Mouse (Mus musculus) limb, embryonic 12.5 days (tissue): ENCODE results near the gene Mta3. TPM values are rescaled to one million over a fixed set of nuclear protein-coding genes. Genes with fewer than 3 reads are reported as not detected.

Source experiments
- ATAC-seq: fragments of 200-750 bp; cut with Nextera tagmentation; 2 replicates; pipeline ENCODE4 v1.8.0; 2017; ENCODE audit warnings: low read depth, moderate TSS enrichment; ENCODE audit not compliant: insufficient number of reproducible peaks, insufficient read depth, low FRiP score, low TSS enrichment
- H3K27ac ChIP-seq: fragments of 300-500 bp; sonication (generic); 2 replicates; pipeline ENCODE4 v1.5.1; 2016; ENCODE audit warnings: mild to moderate bottlenecking, moderate library complexity
- H3K27me3 ChIP-seq: fragments of 300-500 bp; sonication (generic); 2 replicates; pipeline ENCODE4 v1.6.1; 2016; ENCODE audit warnings: mild to moderate bottlenecking, moderate library complexity
- H3K36me3 ChIP-seq: fragments of 300-500 bp; sonication (generic); 2 replicates; pipeline ENCODE4 v1.6.1; 2016; ENCODE audit warnings: mild to moderate bottlenecking, moderate library complexity
- H3K4me1 ChIP-seq: fragments of 300-500 bp; sonication (generic); replicated peaks from 2 replicates; pipeline ENCODE4 v1.6.1; 2016
- H3K4me2 ChIP-seq: fragments of 300-500 bp; sonication (generic); 2 replicates; pipeline ENCODE4 v1.6.1; 2016; ENCODE audit warnings: mild to moderate bottlenecking, moderate library complexity
- H3K4me3 ChIP-seq: fragments of 300-500 bp; sonication (generic); replicated peaks from 2 replicates; pipeline ENCODE4 v1.5.1; 2016; ENCODE audit warnings: mild to moderate bottlenecking
- H3K9ac ChIP-seq: fragments of 300-500 bp; sonication (generic); replicated peaks from 2 replicates; pipeline ENCODE4 v1.6.1; 2016; ENCODE audit warnings: mild to moderate bottlenecking, moderate library complexity
- H3K9me3 ChIP-seq: fragments of 300-500 bp; sonication (generic); 2 replicates; pipeline ENCODE4 v1.6.1; 2016; ENCODE audit warnings: mild to moderate bottlenecking, moderate library complexity
- WGBS: fragments of 180-500 bp; shearing (Covaris S2); methylation state at CpG from one replicate; pipeline ENCODE4 v1.1.7; 2016; 5-methylcytosine and 5-hydroxymethylcytosine counted together
- polyA plus RNA-seq: library from polyadenylated mRNA; unstranded; fragments of >200 nt; fragmentation: Nextera tagmentation; extraction: Ambion mirVana; gene quantifications from 2 replicates; pipeline ENCODE4 v1.2.1, GENCODE M21; 2016

The Mta3 gene
- polyA plus RNA-seq, 1 experiment from 2014 or later: 46.2 TPM

DNA sequence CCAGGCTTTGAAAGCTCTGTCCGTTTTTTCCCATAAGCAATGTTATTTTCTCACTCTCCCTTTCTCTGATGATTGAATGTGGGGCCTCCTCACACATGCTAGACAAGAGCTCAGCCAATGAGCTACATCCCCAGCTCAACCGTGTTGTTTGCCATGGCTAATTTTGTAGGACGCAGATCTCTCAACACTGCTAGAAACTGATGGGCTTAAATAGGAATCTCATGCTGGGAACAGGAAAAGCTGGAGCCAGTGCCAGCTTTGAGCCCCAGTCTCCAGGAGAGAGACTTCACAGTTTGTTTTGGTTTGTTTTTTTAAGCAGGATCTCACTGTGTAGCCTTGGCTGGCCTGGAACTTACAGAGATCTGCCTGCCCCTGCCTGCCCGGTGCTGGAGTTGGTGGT is 53.6 kb downstream of the Mta3 start:
- Histone ChIP-seq H3K4me2 (no peak overlapping the region), H3K27ac (no peak overlapping the region), H3K4me1 (no peaks in the 10 kb centered on the region), H3K9ac (no peak overlapping the region), H3K36me3 (peaks cover 75% of the 10 kb centered on the region), H3K4me3 (no peak overlapping the region), H3K9me3 (no peaks in the 10 kb centered on the region), H3K27me3 (no peaks in the 10 kb centered on the region)
- ATAC-seq: no peak
- 52% methylated on average over 4 of the region's 4 CpGs for WGBS

DNA sequence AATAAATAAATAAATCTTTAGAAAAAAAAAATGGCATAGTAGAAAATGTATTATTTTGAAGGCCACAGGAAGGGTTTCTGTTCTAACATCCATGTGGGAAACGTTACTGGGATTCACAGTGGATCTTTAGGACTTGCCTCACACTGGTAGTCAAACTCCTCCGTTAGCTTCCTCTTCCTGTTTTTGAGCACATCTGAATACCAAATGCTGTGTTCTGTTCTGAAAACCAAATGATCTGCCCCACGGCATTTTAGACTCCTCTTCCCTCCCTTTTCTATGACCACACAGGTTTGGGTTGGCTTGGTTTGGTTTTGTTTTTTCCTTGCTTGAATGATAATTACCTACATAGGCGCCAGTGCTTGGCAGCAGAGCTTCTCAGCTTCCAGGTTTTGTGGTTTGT is 58.6 kb downstream of the Mta3 start:
- H3K36me3 ChIP-seq: peaks cover 66% of the 10 kb centered on the region
- WGBS: 88% methylated on average over 4 of the region's 4 CpGs
- no peak overlapping the region for H3K4me2 ChIP-seq
- no peaks in the 10 kb centered on the region for H3K4me1 ChIP-seq
- no peak for ATAC-seq
- no peaks in the 10 kb centered on the region for H3K9me3 ChIP-seq
- H3K4me3 ChIP-seq: no peak overlapping the region
- H3K27me3 ChIP-seq: no peaks in the 10 kb centered on the region
- H3K27ac ChIP-seq: no peak overlapping the region
- H3K9ac ChIP-seq: no peak overlapping the region

DNA sequence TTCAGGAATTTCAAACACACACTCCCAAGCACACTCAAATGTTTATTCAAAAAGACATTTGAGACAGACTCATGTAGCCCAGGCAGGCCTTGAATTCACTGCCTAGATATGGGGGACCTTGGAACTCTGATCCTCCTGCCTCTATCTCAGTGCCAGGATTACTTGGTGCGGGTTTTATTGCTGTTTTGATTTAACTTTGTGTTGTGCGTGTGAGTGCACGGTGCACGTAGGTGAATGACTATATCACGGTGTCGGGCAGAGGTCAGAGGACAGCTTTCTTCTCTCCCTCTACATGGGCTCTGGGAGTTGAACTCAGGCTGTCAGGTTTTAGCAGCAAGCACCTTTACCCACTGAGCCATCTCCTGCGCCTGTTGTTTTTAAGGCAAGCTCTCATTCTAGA is 61.1 kb downstream of the Mta3 start:
- ATAC-seq: no peak
- no peaks in the 10 kb centered on the region for H3K9me3 ChIP-seq
- no peak overlapping the region for H3K4me3 ChIP-seq
- no peak overlapping the region for H3K27ac ChIP-seq
- peaks cover 60% of the 10 kb centered on the region for H3K36me3 ChIP-seq
- no peaks in the 10 kb centered on the region for H3K4me1 ChIP-seq
- no peaks in the 10 kb centered on the region for H3K27me3 ChIP-seq
- WGBS: 93% methylated on average over 7 of the region's 7 CpGs
- H3K9ac ChIP-seq: no peak overlapping the region
- no peak overlapping the region for H3K4me2 ChIP-seq

DNA sequence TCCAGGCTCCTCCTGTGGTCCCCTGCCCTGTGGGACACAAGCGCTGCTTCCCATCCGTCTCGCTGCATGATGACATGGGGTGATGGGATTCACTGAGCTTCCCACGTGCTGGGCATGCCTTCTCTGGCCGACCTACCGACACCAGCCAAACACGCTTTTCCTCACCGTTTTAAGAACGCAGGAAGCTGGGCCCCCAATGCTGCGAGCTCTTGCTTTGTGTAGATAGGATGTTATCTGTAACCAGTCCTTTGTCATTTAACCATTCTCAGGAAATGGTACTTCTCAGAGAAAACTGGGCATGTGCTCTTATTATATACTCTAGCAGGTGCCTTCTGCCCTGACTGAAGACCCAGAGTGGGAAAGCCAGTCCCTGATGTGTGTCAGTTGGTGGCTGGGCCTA is 62.3 kb downstream of the Mta3 start:
- 91% methylated on average over 10 of the region's 10 CpGs for WGBS
- Histone ChIP-seq H3K9ac (no peak overlapping the region), H3K9me3 (no peaks in the 10 kb centered on the region), H3K27me3 (no peaks in the 10 kb centered on the region), H3K36me3 (peaks cover 48% of the 10 kb centered on the region), H3K4me1 (no peaks in the 10 kb centered on the region), H3K4me3 (no peak overlapping the region), H3K4me2 (no peak overlapping the region), H3K27ac (no peak overlapping the region)
- ATAC-seq: no peak

DNA sequence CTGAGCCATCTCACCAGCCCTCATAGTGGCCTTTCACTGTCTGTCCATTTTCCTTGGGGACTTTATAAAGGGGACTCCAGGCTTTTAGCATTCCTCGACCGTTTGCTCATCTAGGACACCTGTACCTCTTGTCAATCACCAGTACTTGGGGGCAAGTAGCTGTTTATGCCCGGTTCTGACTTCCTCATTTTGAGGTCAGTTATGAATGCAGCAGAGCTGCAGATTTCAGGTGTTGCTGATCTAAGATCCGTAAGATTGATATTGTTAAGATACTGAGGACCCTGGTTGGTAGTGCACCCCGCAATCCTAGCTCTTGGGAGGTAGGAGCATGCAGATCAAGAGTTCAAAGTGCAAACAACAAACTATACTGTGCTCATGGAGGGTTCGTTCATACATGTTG is 64.4 kb downstream of the Mta3 start:
- Histone ChIP-seq H3K4me3 (no peak overlapping the region), H3K4me1 (no peaks in the 10 kb centered on the region), H3K9ac (no peak overlapping the region), H3K9me3 (no peaks in the 10 kb centered on the region), H3K27ac (no peak overlapping the region), H3K4me2 (no peak overlapping the region), H3K36me3 (peaks cover 37% of the 10 kb centered on the region; the same call in 1 of the 2 replicates), H3K27me3 (no peaks in the 10 kb centered on the region)
- no peak for ATAC-seq
- WGBS: 90% methylated on average over 6 of the region's 6 CpGs

DNA sequence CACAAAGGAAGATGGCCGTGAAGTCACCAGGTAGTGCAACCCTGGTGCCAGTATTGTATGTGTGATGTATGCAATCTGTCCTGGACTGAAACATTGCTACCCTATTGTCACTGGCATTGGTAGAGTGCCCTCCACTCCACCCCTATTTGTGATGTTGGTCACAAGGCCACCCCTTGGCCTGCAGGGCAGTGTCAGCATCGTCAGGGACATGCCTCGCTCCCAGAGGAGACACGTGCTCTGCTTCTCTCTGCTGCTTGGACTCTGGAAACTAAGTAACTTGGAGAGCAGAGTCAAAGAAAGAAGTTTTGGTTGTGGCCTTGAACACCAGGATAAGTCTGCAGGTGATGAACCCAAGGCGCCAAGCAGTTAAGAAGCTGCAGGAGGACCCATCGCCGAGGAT is 65.0 kb downstream of the Mta3 start:
- Histone ChIP-seq H3K27ac (no peak overlapping the region), H3K9me3 (no peaks in the 10 kb centered on the region), H3K4me3 (no peak overlapping the region), H3K4me1 (no peaks in the 10 kb centered on the region), H3K36me3 (peaks cover 38% of the 10 kb centered on the region), H3K9ac (no peak overlapping the region), H3K27me3 (no peaks in the 10 kb centered on the region), H3K4me2 (no peak overlapping the region)
- 91% methylated on average over 7 of the region's 7 CpGs for WGBS
- no peak for ATAC-seq

GRCm38 (mm10) chr17:83772110-83772509 is 66.1 kb downstream of the Mta3 start:
- ATAC-seq: no peak
- 94% methylated on average over 9 of the region's 9 CpGs for WGBS
- H3K9ac ChIP-seq: no peak overlapping the region
- no peaks in the 10 kb centered on the region for H3K9me3 ChIP-seq
- H3K36me3 ChIP-seq: peaks cover 35% of the 10 kb centered on the region
- no peak overlapping the region for H3K4me3 ChIP-seq
- H3K27me3 ChIP-seq: no peaks in the 10 kb centered on the region
- H3K4me1 ChIP-seq: no peaks in the 10 kb centered on the region
- no peak overlapping the region for H3K27ac ChIP-seq
- no peak overlapping the region for H3K4me2 ChIP-seq

DNA sequence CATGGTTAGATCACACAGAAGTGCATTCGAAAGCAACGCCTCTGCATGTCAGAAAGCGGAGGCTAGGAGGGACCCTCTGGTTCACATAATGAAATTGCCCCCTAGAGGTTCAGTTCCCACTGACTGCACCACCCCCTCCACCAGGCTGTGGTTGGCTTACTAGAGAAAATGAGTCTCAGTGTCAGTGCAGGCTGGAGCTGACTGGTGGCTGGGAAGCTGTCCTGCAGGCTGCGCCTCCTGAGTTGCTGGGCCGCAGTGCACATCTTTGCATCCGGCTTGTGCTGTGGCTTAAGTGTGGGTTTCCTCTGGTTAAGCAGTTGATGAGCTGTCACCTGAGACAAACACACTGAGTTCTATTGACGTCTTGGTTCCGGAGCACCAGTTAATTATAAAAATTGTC is 66.7 kb downstream of the Mta3 start:
- H3K9ac ChIP-seq: no peak overlapping the region
- H3K4me2 ChIP-seq: no peak overlapping the region
- H3K4me1 ChIP-seq: no peaks in the 10 kb centered on the region
- peaks cover 30% of the 10 kb centered on the region for H3K36me3 ChIP-seq
- H3K9me3 ChIP-seq: no peaks in the 10 kb centered on the region
- H3K27ac ChIP-seq: no peak overlapping the region
- H3K4me3 ChIP-seq: no peak overlapping the region
- ATAC-seq: no peak
- H3K27me3 ChIP-seq: no peaks in the 10 kb centered on the region
- WGBS: 44% methylated on average over 8 of the region's 8 CpGs

DNA sequence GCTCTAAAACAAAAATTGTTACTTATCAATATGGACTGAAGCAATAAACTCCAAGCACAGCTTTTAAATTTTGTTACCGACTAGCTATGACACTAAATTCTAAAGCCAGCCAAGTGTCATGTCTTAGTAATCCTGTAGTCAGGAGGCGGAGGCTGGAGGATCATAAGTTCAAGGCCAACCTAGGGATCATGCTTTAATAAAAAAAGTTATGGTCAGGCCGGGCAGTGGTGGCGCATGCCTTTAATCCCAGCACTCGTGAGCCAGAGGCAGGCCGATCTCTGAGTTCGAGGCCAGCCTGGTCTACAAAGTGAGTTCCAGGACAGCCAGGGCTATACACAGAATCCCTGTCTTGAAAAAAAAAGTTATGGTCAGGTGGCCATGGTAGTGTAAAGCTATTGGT is 71.0 kb downstream of the Mta3 start:
- Histone ChIP-seq H3K27me3 (no peaks in the 10 kb centered on the region), H3K4me2 (no peak overlapping the region), H3K9ac (no peak overlapping the region), H3K9me3 (no peaks in the 10 kb centered on the region), H3K4me3 (no peak overlapping the region), H3K4me1 (no peaks in the 10 kb centered on the region), H3K27ac (no peak overlapping the region), H3K36me3 (peaks cover 25% of the 10 kb centered on the region)
- ATAC-seq: no peak
- 97% methylated on average over 7 of the region's 7 CpGs for WGBS

DNA sequence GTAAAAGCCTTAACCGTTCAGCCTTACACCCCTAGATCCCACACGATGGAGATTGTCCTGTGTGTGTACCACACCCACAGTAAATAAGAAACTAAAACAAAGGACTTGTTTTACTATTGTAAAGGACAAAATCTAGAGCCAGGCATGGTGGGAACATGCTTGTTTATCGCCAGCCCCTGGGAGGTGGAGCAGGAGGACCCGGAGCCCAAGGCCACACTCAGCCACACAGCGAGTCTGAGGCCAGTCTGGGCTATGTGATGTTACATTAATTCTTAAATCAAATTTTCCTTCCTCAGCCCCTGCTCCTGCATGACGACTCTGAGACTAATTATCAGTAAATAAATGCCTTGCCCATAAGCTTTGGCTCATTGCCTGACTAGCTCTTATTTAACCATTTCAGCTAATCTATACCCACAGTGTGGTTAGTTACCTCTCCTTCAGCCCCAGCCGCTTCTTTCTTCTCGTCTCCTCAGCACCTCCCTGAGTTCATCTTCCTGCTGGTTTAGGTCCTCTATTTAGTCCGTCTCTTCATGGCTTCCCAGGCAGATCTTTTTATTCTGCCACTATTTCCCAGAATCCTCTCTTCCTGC is 71.6 kb downstream of the Mta3 start:
- Histone ChIP-seq H3K36me3 (peaks cover 30% of the 10 kb centered on the region), H3K9ac (no peak overlapping the region), H3K4me3 (no peak overlapping the region), H3K27me3 (no peaks in the 10 kb centered on the region), H3K27ac (no peak overlapping the region), H3K4me2 (no peak overlapping the region), H3K9me3 (no peaks in the 10 kb centered on the region), H3K4me1 (no peaks in the 10 kb centered on the region)
- ATAC-seq: no peak
- WGBS: 86% methylated on average over 9 of the region's 9 CpGs

GRCm38 (mm10) chr17:83780228-83780627 is 74.3 kb downstream of the Mta3 start:
- Histone ChIP-seq H3K36me3 (peaks cover 49% of the 10 kb centered on the region), H3K27me3 (no peaks in the 10 kb centered on the region), H3K9ac (no peak overlapping the region), H3K4me2 (no peak overlapping the region), H3K4me1 (no peaks in the 10 kb centered on the region; the same call in 1 of the 2 replicates), H3K9me3 (no peaks in the 10 kb centered on the region), H3K27ac (no peak overlapping the region), H3K4me3 (no peak overlapping the region)
- ATAC-seq: no peak
- 90% methylated on average over 5 of the region's 5 CpGs for WGBS

- Histone ChIP-seq H3K4me3 (no peak overlapping the region), H3K36me3 (peaks cover 46% of the 10 kb centered on the region), H3K4me2 (no peak overlapping the region), H3K4me1 (no peaks in the 10 kb centered on the region; the same call in 1 of the 2 replicates), H3K27ac (peak overlapping the region; percentile 50; the same call in 1 of the 2 replicates), H3K27me3 (no peaks in the 10 kb centered on the region), H3K9me3 (no peaks in the 10 kb centered on the region), H3K9ac (no peak overlapping the region)
- ATAC-seq: no peak
- 48% methylated on average over 5 of the region's 5 CpGs for WGBS
These were observed 76.8 kb downstream of the Mta3 start for GRCm38 (mm10) chr17:83782740-83783139.
